Mouse (Mus musculus) thymus, postnatal 10 days (tissue): ENCODE results near the gene Bola2.
"Not testable (repeated sequence)": the region's sequence is repeated elsewhere in the genome, so short reads cannot be mapped to it uniquely, and the experiment has no call there.

Source experiments
- DNase-seq, 2 experiments: peaks; one replicate each; pipeline ENCODE4 v3.0.0; 2021; ENCODE audit warnings: low spot score in 2 of 2

Bola2 gene

DNA sequence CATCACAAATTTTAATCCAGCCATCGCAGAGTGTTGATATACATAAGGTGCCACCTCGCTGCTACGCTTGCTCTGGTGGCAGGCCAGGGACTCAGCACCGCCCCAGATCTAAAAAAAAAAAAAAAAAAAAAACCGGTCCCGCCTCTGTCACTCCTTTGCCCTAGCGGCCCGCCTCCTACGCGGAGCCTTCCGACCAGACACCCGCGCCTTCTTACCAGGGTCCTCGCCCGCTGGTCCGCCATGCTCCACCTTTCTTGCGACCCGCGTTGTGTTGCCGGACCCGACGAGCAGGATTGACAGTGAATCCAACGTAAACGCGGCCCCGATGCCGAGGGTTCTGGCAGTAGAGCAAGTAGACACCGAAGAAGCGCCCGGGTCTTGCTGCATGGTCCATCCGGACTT is at the start of gene Bola2:
Bola2 (plus strand) TSS at position 192 of the 402 bp plus-strand sequence.
- peak; percentile 66 to 78 for DNase-seq

DNA sequence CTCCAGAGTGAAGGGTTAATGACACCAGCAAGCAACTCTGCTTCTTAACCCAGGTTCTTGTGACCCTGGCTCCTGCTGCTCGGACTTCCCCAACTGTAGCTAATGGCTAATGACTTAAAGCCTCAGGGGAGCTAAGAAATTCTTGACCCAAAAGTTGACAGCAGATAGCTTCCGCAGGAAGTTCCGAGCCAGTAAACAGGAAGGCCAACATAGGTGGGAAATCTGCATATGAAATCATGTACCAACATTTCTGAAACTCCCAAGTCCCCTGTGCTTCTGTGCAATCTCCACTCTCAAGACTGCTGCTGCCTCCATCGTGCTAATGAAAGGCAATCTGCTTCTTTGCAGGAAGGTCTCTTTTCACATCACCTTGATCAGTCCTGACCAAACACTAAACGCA is 49.5 kb upstream of the Bola2 start:
- DNase-seq: no peak

DNA sequence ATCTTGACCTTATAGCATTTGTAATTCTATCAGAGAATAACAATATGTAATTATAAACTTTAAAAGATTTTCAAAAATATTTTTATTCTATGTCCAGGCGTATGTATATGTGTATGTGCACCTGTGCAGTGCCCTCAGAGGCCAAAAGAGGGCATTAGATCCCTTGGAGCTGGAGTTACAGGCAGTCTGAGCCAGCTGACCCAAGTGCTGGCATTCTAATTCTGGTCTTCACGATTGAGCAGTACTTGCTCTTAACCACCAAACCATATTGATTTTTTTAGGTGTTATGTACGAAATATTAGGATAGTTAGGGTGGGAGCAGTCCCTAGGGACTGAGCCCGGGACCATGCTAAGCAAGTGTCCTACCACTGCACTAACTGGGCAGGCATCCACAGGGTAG is 46.7 kb upstream of the Bola2 start:
- no peak for DNase-seq

DNA sequence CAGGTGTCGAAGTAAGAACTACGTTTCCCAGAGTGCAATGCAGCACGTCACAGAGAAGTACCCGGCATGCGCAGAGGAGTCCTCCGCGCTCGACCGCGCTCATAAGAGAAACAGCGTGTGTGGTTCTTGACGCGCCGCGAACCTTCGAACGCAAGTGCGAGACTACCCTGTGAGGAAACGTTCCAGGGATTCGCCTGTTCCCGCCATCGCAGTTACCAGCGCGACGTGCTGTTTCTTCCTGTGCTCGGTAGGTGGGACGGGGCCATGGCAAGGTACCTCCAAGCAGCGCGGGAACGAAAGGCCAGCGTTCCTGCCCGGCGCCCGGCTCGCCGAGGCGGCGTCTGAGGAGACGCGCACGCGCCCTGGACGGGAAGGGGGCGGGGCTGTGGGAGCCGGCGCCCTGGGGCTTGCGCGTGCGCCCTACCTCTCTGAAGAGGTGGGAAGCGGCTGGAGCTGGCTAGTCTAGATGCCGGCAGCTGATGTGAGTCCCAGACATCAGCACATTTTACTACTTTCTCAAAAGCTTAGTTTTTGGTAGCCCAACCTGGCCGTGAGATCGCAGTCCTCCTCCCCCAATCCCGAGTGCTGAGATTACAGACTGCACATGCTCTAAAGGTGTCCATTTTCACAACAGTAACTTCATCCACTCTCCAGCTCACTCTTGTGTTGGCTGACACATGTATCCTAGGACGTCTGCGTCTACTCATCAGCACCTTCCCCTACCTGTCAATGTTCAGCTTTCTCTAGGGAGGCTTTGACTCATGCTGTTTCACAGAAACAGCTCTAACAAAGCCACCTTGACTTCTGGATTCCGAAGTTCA is 45.8 kb upstream of the Bola2 start, which contains the start of gene Sgf29:
Sgf29 (plus strand) TSS at position 79 of the 821 bp plus-strand sequence.
- peak; percentile 87 to 94 for DNase-seq

DNA sequence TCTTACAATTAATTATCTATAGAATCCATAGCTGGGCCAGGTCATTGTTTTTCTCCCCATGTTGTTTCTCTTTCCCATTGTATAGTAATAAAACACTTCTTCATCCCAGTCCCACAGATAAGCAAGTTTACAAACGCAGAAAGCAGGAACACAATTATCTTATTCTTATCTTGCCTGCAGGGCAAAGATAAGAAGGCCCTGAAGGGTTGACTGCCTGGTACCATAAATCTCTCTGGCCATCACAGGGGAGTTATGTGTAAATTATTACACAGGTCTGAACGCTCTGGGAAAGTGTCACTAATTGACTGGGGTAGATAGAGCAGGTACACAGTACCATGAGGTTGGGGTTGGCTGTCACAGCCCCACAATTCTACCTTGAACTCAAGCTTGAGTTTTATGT is 44.3 kb upstream of the Bola2 start:
- no peak for DNase-seq

DNA sequence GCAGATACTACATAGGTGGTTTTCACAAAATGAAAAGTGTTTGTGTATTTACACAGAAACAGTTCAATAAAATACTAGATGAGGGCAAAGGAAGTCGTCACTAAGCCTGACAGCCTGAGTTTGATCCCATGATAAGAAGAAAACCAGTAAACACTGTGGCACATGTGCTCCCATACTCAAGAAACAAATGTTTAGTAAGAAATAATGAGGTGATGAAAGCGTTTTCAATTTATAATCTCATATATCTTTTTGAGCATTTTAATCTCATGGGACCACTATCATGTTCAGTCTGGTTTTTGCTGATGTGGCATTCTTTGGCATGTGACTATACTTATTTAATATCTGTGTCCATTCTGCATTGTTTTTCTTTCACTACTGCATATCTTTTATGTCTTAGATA is 41.2 kb upstream of the Bola2 start:
- no peak for DNase-seq

DNA sequence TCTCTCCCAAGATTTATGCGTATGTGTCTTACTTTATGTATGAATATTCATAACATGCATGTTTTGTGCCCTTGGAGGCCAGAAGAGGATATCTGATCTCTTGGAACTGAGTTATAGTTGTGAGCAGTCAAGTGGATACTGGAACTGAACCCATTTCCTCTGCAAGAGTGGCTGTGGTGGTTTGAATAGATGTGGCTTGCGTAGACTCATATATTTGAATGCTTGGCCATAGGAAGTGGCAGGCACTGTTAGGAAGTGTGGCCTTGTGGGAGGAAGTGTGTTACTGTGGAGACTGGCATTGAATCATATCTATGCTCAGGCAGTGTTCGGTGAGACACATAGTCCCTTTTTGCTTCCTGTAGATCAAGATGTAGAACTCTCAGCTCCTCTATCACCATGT is 39.5 kb upstream of the Bola2 start:
- peak in 1 of 2 experiments; percentile 17 for DNase-seq

DNA sequence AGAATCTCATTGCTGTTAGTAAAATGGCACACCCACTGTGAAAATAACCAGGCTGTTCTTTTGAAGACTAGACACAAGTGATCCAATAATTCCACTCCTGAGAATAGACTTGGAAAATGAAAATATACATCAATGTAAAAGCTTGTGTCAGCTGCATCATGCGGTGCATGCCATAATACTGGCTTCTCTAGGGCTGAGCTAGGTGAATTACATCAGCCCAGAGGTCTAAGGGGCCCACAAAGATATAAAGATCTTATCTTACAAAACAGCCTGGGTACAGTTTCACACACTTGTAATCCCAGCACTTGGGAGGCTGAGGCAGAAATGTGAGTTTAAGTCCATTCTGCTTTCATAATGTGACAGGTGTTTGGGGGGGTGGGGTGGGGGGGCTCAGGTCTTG is 37.7 kb upstream of the Bola2 start:
- DNase-seq: no peak

DNA sequence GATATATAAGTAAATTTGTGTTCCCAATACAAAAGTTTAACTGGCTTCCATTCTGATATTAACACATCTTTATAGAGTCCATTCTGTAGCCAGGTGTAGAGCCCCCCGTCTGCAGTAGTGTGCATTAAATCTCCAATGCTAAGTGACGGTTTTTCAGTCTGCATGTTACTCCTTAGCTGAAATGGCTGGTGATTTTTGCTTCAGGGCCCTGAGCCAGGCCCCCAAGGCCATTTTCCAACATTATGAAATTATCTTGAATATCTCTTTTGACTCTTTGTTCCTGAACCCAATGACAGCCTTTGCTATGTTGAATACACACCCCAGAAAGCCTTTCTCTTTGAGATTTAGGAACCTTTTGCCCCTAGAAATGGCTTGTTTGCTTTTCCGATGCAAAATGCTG is 35.4 kb upstream of the Bola2 start:
- no peak for DNase-seq

DNA sequence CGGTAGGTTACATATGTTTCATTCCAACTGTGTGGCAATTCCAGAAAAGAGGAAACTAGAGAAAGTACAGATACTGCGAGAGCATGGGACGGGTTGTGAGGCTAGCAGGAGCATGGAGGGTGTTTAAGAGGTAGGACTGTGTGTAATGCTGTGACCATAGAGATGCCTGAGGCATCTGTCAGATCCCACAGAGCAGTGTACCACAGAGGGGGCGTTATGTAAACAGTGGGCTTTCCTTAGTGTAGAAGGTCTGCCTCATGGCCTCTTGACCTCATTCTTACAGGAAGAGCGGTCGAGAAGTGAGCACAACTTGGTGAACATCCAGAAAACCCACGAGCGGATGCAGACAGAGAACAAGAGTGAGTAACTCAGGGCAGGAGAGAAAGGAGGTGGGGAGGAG is 31.6 kb upstream of the Bola2 start:
- no peak for DNase-seq

DNA sequence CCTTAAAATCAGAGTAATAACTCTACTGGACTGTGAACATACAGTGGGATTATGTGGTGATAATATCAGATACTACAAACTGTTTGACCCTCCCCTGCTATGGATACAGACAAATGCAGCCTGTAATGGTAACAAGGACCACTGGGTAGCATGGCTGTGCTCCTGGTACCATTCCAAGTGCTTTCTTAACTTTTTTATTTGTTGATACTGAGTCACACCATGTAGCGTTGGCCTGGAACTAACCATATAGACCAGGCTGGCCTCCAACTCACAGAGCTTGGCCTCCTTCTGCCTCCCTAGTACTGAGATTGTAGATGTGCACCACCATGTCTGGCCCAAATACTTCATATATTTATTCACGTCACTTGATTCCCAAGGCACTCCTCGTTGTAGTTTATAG is 29.9 kb upstream of the Bola2 start:
- DNase-seq: no peak

DNA sequence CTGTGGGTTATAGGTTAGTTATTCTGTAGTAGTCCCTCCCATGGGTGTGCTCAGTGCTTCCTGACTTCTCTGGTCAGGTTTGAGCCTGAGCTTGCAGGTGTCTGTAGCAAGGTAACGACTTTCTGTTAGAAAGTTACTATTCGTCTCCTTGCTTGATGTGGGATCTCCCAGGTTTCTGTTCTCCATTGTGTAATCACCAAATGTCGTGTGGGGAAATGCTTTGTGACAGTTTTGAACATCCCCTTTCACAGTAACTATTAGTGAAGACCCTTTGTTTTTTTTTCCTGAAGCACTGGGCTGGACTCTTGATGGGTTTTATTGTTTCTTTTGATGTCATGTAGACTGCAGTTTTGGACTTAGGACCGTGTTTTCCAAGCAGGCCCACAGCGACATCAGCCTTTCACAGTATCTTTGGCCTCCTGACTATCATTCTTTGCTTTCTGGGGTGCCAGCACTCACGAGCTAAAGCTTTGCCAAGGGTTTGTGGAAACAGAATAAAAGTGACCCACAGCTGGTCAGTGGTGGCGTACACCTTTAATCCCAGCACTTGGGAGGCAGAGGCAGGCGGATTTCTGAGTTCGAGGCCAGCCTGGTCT is 27.6 kb upstream of the Bola2 start:
- no peak for DNase-seq

DNA sequence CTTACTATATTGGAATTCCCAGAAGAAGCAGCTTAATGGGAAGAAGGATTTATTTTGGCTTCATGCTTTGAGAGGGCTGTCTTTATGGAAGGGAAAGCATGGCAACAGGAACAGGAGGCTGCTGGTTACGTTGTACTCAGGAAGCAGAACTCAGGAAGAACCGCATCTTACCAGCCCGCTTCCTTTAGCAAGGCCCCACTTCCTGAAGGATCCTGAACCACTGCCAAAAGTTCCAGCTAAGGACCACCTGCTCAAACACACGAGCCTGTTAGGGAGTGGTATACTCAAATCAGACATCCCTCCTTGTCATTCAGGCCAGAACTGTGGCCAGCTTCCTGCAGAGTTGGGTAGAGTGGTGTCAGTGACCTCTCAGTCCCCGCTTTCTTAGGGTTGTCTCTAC is 26.7 kb upstream of the Bola2 start:
- DNase-seq: no peak

DNA sequence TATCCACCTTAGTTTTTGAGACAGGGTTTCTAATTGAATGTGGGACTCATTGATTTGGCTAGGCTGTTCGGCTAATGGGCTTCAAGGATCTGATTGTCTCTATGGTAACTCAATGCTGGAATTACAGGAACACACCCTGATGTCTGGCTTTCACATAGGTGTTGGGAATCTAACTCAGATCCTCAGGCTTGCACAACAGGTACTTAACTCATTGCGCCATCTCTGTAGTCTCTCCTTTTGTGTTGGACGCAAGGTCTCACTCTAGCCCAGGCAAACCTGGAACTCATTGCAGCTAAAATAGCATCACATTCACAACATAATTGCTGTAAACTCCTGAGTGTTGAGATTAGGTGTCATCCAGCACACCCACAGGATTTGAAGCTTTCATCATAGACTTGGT is 25.0 kb upstream of the Bola2 start:
- no peak for DNase-seq

DNA sequence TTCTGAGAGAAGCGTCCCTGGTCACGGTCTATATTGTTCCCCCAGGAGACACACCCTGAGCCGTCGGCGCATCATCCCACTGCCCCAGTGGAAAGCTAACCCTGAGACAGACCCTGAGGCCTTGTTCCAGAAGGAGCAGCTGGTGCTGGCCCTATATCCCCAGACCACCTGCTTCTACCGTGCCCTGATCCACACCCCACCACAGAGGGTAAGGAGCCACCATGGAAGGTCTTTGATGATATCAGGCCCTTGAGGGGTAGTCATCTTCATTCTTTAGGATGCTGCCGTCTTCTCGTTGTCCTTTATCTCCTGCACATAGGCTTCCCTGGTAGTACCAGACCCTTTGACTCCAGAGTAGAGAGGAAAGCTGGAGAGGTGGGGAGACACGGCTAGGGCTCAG is 23.1 kb upstream of the Bola2 start:
- DNase-seq: no peak

DNA sequence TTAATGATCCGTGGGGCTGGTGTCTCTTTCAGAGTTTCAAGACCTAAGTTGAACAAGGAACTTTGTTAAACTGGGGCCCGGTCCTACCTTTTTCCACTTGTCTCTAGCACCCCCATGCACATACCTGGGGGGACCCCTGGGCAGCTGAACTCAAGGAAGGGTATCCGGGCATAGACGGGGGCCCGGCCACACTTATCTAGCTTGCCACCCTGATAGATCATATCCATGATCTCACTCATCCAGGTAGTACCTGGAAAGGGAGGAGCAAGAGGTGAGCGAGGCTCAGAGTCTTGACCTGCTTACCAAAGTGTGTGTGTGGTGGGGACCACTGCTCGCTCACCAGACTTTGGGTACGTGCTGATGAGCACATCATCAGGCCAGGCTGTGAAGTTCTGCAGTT is 20.1 kb upstream of the Bola2 start:
- no peak for DNase-seq

DNA sequence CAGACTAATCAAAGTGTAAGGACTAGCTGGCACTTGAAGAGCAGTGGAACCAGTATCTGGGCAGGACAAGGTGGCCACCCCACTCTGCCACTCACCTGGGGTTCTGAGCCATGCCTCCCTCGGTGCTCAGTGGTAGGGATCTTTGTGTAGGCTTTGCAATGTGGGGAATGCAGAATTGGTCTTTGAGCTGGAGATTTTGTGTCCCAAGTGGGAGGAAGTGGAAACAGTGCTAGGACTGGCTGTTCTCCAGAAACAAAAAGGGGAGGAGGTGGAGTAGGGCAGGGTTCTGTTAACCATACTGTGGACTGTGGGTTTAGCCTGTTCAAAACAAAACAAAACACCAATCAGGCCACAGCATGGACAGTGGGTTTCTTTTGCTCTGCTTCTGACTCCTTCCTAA is 19.0 kb upstream of the Bola2 start, which contains the start of gene Sult1a1:
Sult1a1 (minus strand) TSS at position 226 of the 400 bp plus-strand sequence.
- DNase-seq: no peak

DNA sequence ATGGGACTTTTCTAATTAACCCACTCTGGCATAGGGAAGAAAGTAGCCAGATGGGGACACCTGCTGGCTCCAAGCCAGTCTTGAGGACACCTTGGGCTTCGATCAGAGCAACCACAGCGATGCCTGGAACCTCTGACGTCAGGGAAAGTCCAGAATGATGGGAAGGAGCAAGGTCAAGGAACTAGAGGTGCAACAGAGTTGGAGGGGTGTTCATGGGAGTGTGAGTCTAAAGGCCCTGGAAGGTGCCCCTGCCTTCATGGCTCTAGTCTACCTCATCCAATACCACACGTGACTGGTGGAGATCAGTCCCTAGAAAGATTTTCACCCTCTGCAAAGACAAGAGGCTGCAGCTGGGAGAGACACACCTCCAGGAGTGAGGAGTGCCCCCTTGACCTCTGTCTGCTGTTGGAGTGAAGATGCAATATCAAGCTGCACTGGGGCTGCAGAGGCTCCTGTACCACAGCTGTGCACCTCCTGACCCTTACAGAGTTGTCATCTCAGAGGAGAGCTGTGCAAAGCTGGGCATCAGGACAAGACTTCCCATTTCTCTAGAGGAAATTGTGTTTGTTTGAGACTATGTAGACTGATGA is 18.5 kb upstream of the Bola2 start:
- DNase-seq: no peak

DNA sequence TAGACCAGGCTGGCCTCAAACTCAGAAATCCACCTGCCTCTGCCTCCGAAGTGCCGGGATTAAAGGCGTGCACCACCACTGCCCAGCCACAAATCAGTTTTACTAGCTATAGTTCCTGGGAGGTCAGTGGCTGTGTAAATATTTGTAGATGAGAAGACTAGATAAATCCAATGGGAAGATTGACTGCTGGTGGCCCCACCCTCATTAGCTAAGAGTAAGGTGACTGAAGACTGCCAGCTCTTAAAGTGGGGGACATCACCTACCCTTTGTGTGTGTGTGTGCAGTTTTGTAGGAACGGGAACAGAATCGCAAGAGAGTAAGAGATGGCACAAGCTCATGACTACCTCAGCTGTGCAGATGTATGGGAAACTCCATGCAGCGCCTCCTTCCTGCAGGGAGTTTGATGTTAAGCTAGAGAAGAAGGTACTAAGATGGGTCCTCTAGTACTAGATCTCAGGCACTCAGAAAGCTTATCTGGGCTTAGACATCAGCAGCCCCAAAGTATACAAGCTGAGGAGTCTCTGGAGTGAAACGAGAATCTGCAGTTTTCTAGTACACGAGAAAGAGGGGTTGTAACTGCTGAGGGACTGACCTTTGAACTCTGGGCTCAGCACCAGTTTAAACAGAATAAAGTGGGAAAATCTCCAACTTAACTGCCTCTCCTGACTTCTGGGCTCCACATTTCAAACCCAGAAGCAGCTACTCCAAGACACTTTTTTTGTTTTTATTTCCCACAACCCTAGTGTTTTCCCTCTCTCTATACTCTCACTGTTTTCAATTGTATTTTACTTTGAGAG is 16.5 kb upstream of the Bola2 start:
- no peak for DNase-seq

DNA sequence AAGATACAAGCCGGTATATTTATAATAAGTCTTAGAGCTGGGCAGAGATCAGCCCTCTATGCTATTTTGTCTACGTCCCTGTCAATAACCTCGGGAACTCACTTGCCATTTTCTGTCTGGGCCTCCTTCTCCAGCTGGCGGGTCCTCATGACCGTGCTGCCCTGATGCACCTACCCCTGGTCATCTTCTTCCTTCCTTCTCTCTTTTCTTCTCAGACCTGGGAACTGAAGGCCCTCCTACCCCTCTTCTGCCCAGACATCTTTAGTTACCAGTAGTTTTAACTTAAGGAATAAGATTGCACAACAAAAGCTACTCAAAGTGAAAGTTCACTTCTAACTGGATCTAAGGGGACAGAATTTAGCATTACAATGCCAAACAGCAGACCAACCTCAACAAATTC is 15.5 kb upstream of the Bola2 start:
- no peak for DNase-seq

DNA sequence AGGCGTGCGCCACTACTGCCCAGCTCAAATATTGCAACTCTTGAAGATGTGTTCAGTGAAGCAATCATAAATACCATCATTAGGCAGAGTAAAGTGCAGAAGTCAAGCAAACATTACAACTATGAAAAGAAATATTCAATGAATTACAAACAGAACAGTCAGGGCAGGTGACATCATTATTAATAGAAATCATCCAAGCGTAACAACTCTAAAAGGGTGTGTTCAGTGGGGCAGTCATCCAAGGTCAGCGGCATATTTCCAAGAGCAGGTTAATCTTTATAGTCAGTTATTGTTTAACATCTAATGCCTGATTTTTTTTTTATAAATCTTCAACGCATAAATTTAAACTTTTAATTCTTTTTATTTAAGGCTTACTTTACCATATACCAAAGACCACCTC is 14.0 kb upstream of the Bola2 start:
- DNase-seq: no peak

DNA sequence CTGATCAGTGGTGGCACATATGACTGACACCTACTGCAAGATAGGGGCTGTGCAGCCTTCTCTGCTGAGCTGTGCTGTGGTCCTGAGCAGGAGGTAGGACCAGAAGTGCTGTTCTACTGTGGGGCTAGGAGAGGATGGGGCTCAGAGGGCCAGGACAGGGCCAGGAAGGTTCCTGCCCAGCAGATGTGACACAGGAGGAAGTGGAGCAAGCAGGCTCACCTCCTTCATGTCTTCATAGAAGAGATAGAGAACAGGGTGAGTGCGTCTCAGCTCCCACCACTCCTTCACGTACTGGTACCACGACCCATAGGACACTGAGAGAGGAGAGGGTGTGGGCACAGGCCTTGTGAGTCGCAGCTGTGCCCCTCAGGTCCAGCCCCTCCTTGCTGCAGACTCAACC is 7.0 kb upstream of the Bola2 start:
- not testable (repeated sequence) for DNase-seq
